Mouse (Mus musculus) naive thymus-derived CD4-positive, alpha-beta T cell, adult 2 months (primary cell): Measurements from ENCODE around the gene Ctr9.
A peak's percentile ranks its signal among the peaks of the same experiment; 100 is the strongest.

Experiments used
- DNase-seq: peaks from one replicate; pipeline ENCODE4 v3.0.0-alpha.2; 2011; ENCODE audit warnings: low read depth

Gene Ctr9

DNA sequence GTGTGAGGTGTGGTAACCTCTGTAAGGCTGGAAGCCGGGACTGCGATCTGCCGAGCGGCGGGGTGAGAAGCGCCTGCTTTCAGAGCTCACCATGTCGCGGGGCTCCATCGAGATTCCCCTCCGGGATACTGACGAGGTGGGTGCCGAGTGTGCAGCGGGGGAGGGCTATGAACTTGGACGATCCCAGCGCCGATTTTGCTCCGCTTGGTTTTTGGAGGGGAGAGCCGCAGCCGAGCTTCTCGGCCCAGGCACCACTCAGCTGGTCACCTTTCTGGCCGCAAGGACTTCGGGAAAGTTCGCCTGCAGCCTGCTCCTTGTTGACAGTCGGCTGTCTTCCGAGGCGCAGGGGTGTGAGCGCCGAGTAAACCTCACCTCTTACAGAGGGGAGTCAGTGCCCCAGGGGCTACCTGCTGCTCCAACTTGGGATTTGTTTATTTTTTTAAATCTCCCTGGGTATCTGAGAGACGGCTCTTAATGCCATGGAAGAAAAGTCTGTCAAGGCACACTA, 349 bp downstream of the Ctr9 start:
- DNase-seq: no peak

DNA sequence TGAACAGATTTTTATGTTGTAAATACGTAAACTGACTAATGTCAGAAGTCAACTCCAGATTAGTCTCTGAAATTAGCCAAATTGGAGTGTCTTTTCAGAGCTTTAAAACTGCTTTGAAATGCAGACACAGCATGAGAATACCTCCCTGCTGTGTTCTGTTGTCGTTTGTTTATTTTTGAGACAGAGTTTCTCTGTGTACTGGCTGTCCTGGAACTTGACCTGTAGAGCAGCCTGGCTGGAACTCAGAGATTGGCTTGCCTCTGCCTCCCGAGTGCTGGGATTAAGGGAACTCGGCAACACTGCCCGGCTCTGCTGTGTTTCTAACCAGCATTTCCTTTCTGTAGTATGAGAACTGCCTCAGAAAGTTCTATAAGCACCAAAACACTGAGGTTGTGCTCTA, 20.2 kb downstream of the Ctr9 start:
- DNase-seq: no peak

- peak; percentile 65 for DNase-seq
These were observed 21.1 kb downstream of the Ctr9 start for GRCm38 (mm10) chr7:111049652-111050421.

GRCm38 (mm10) chr7:111055221-111055620, 26.5 kb downstream of the Ctr9 start:
- no peak for DNase-seq

DNA sequence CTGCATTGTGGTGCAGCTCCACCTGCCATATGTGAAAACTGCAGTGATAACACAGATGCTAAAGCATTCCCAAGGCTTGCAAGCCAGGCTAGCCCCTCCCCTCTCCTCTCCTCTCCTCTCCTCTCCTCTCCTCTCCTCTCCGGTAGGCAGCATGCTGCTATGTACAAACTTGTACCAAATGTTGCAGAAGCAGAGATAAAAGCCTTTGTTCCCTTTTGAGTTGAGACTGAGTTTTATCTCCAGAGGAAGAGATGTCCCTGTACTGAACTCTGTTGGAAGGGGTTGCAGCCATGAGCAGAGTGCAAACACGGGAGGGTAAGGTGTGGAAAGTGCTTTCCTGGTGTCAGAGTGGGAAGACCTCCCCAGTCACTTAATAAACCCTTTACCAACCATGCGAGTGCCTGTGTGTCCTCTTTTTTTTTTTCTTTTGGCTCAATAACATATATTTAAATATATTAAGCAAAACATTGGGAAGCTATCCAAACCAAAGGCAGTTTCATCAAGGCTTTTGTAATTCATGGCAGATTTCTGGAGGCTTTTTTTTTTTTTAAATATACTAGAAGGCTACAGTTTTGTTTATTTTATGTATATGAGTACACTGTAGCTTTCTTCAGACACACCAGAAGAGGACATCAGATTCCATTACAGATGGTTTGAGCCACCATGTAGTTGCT, 27.4 kb downstream of the Ctr9 start:
- no peak for DNase-seq

- DNase-seq: no peak
These were observed 30.8 kb downstream of the Ctr9 start for GRCm38 (mm10) chr7:111059527-111059926.

GRCm38 (mm10) chr7:111062971-111063370, 34.2 kb downstream of the Ctr9 start:
- DNase-seq: no peak

- DNase-seq: peak; percentile 9
These were observed 39.4 kb downstream of the Ctr9 start for GRCm38 (mm10) chr7:111068181-111068580.

DNA sequence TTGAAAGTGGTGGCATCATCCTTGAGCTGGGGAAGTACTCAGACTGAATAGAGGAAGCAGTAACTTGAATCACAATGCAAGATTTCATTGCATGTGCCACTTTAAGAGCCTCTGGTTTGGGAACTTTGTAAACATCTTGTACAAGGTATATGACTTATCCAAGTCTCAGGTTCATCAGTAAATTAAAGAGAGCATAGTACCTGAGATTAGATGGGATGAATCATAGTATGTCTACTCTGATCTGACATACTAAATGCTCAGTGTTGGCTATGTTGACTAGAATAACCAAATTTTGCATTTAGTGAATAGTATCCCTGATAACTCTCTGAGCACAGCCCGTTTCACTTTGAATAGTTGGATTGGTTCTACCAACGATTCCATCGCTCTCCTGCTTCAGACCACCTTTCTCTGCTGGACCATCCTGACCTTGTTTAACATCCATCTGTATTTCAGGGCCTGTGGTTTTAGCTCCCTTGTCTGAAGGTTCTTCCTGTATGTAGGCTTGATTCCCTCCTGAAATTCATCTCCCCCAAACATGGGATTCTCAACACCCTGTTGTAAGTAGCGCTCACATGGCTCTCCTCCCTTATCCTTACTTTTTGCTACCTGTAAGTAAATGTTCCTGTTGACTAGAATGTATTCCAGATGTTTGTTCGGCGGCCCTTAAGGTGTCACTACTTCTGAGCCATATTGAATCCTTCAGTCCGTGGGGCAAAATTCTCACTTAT, 40.9 kb downstream of the Ctr9 start:
- peak; percentile 30 for DNase-seq

DNA sequence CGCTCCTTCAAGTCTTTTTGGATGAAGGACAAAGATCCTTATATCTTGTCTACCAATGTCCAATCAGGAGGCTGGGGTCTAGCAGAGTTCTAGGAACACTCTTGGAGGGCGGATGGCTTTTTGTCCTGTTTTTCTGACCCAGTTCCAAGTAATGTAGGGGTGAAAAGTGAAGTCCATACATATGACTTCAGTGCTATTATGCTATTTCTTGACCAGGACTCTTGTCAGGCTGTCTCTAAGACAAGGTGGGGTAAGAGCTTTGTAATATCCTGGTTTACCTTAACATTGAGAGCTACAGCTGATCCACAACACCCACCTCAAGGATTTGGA, 41.4 kb downstream of the Ctr9 start:
- peak; percentile 22 for DNase-seq

DNA sequence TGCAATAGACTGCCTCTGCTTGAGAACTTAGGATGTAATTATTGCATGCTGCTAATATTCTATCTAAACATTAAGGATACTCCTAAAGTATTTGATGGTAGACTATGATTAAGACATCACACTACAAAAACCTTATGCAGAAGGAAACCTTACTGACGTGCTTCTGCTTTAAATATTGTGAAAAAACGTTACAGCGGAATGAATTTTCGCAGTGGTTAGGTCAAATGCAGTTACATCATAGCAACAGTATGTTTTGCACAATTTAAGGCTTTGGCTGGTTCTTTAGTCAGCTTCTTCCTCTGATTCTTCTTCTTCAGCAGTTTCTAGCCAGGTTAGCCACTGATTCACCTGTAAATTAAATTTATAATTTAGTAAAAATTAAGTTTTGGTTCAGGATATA, 43.7 kb downstream of the Ctr9 start:
- no peak for DNase-seq

GRCm38 (mm10) chr7:111075288-111075687, 46.5 kb downstream of the Ctr9 start:
- DNase-seq: peak; percentile 15

- DNase-seq: peak; percentile 16
These were observed 49.5 kb downstream of the Ctr9 start for GRCm38 (mm10) chr7:111078271-111078670.

GRCm38 (mm10) chr7:111080026-111080425, 51.3 kb downstream of the Ctr9 start:
- peak; percentile 14 for DNase-seq

DNA sequence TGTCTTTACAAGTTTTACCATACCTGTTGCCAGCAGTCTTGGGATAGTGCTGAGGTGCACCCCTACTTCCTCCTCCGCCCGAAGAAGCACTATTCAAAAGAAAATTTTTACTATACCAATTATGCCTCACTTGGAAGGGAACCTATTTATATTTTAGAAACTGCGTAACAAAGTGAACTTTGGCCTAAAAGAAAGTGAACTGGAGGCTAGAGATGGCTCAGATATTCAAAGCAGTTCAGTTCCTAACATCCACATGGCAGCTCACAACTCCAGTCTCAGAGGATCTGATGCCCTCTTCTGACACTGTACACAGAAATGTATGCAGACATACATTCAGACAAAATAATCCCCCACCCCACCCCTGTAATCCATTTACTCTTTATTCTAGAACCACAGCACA, 52.1 kb downstream of the Ctr9 start:
- DNase-seq: peak; percentile 25

DNA sequence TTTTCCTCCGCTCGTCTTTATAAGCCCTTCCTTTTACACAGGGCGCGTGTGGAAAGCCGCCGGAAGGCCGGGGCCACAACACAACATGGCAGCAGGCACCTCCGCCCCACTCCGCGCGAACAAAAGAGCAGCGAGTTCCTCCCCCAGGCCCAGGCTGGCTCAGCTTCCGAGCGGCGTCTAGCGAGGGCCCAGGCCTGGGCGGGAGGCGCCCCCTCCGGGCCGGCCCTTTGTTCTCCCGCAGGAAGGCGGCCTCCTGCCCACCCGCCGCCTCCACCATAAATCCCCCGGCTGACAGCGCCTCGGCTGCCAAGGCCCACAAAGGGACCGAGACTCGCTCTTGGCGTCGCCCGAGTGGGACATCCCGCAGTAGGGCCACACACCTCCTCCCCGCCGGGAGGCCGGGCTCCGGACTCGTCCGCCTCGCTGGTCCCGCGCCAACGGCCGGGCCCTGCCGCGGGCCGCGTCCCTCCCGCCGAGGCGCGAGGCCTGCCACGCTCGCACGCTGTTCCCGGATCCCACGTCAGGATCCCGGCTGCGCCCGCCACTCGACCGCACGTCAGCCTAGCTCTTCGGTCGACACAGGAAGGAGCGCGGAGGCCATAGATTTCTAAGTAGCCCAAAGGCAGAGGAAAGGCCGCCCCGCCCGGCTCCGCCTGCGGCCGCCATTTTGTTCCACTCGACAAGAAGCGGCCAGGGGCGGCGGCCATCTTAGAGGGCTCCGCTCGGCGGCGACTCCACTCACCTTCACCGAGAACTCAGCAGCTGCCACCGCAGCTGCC, 53.5 kb downstream of the Ctr9 start:
- peak; percentile 93 for DNase-seq

DNA sequence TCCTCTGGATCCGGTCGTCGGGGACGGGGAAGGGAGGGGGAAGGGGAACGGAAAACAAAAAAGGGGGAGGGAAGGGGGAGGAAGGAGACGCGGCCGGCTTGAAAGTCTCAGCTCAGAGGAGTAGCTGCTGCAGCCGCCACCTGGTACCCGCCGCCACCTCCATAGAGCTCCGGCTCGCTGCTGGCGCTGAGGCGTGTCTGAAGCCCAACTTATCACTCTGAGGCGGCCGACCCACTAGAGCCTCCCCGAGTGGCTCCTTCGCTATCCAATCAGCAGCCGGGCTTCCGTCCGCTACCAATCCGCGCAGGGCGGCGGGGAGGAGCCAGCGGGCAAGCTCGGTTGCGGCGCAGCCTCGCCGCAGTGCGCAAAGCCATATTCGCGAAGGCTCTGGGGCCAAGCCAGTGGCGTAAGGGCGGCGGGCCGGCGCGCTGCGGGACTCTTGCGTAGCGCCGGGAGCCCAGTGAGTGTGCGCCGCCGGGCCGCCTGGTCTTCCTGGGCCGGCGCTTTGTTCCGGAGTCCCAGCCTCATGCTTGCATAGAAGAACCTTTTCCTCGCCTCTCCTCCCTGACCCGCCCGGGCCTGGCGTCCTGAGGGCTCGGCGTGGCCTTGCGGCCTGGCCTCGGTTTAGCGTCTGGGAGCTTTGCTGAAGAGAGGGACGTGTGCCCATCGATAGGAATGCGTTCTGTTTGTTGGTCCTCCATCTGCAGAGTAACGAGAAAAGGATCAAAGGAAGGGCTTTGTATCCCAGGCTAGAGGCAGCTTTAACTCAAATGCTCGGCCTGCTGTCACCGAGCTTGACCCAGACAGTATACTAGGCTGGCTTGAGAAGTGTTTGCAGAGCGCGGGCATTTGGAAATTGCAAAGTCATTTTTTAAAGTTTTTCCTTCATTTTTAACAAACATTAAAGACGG, 54.3 kb downstream of the Ctr9 start, which contains the start of gene Eif4g2:
Eif4g2 (minus strand) TSS at position 209 of the 911 bp plus-strand sequence.
- peak; percentile 98 for DNase-seq

DNA sequence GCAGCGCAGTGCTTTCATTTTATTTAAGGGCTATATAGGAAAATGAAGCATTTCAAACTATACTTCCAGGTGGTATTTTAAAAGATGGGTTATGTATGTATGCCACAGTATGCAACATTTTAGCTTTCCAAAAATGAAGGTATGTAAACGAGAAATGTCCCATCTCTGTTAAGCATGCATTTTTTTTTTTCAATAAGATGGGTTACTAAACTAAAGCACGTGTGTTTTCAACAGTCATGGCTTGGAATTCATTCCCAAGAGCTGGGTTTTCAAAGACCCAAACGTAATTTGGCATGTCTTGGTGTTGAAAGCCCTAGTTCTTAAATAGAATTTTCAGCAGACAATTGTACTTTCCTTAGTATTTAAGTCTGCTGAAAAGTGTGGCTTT, 55.0 kb downstream of the Ctr9 start:
- no peak for DNase-seq

DNA sequence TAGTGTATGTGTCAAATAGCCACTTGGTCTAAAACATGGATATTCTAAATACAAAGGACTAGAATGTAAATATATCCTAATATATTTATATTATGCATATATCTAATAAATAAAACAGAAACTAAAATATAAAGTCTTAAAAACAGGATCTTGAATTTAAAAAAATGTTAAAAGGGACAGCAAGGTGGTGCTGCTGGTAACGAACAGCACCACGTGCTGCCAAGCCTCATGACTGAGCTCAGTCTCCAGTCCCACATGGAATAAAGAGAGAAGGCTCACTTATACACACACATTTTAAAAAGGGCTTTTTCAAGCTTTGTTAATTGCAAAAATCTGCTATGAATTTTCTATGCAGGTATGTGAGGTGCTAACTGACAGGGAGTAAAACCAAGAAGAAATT, 55.7 kb downstream of the Ctr9 start:
- DNase-seq: peak; percentile 15

- DNase-seq: no peak
These were observed 56.4 kb downstream of the Ctr9 start for GRCm38 (mm10) chr7:111085153-111085552.

DNA sequence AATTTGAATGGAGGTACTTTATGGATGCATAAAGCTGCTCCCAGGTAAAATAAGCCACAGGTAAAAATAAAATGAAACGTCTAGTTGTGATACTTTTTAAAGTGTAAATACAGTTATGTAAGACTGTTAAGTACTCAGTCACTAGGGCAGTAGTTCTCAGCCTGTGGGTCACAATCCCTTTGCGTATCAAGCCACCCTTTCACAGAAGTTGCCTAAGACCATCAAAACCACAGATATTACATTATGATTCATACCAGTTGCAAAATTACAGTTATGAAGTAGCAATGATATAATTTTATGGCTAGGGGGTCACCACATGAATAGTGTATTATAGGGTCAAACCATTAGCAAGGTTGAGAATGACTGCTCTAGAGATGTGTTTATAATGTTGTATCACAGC, 66.4 kb downstream of the Ctr9 start:
- no peak for DNase-seq
